Mouse (Mus musculus) left cerebral cortex, adult 18-20 months (tissue): ENCODE data around the gene Tango2. TPM values are rescaled to one million over a fixed set of nuclear protein-coding genes. Genes with fewer than 3 reads are reported as not detected.
"Not testable (repeated sequence)": the region's sequence is repeated elsewhere in the genome, so short reads cannot be mapped to it uniquely, and the experiment has no call there.

Source experiments
- DNase-seq, 2 experiments: peaks; one replicate each; pipeline ENCODE4 v3.0.0; 2021 to 2022; ENCODE audit warnings: low spot score in 2 of 2, mixed read lengths in 1 of 2
- total RNA-seq, 2 experiments: library from RNA; stranded (reverse); gene quantifications; 2 replicates each; pipeline ENCODE4 v1.2.3; 2021

The Tango2 gene
- total RNA-seq, 2 experiments from 2014 or later = 137 to 148 TPM

DNA sequence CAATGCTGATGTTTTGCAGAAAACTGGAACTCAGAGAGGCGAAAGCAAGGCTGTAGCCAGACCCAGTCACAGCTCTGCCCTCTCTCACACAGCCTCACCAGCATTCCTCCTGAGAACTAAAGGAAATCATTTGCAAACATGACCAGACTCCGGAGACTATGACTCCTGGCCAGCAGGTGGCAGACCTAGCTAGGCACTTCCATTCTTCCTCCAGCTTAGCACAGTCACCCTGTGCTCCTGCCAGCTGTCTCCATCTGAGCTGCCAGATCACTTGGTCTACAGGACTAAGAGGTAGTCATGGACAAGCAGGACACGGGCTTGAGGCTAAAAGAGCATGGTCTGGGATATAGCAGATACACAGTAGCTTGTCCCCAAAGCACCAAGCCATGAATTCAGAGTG is 2.7 kb downstream of the Tango2 start:
- peak; percentile 88 to 89 for DNase-seq

DNA sequence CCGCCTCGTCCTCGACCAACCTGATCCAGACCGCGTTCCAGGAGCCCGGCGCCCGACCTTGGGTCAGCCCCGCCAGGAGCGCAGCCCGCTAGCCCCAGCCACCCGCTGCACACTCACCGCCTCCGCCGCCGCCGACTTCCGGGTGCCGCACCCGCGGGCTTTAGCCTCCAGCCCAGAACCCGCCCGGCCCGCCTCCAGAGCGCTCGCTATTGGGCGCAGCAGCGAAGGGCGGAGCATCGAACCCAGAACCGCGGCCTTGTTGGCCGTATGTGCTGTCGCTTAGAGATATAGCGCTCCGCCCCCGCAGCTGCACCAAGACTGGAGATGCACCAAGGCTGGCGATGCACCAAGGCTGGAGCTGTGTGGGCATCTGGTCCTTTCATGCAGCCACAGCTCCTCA is 4.1 kb downstream of the Tango2 start:
- peak; percentile 98 to 99 for DNase-seq

DNA sequence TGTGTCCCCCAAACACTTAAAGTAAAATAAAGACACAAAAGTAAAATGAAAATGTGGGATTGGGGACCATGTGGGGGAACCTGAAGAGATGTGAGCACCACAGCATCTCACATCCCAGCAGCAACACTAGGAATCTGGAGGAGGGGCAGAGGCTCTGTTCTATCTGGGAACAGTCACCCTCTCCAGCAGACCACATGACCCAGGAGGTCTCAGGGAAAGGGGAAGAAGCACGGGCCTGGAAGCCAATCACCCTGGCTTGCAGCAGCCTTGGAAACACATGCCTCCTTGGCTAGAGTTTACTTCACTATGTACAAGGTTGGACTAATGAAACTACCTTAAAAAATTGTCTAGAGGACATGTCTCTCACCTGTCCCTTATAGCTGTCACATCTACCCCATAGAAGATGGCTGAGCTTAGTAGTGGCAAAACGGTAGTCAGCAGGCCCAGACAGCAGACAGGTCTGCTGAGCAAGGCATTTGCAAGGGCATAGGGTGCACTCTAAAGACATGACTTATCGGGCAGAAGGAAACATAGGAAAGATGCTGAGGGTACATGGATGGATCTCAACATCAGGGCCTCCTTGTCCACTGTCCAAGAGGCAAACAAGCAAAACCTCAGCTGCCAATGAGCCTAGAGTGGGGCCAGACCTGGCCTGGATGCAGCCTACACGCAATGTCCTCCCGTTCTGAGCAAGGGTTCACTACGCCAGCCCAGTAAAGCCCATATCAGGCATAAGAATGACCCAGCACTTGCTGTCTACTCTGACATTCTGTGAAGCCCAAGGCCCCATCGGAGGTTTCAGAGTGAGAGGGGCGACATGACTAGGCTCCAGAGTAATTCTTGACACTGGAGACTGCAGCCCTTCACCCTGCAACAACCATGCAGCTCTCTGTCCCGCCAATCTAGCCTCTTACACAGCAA is 5.0 kb downstream of the Tango2 start:
- peak in 1 of 2 experiments; percentile 22 for DNase-seq

DNA sequence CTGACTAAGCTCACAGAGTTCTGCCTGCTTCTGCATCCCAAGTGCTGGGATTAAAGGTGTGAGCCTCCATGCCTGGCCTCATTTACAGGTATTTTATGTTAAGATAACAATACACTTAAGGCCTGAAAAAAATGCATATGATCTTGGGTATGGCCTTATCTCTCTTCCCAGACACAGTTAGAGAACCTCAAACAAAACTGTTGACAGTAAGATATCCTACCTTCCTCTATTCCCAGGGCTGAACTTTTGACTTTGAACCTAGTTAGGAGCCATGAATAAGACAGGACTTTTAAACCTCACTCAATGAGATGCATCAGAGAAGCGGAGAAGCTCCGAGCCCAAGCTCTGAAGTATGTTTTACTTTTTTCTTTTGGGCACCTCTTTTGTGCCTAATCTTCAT is 5.8 kb downstream of the Tango2 start:
- DNase-seq = no peak

DNA sequence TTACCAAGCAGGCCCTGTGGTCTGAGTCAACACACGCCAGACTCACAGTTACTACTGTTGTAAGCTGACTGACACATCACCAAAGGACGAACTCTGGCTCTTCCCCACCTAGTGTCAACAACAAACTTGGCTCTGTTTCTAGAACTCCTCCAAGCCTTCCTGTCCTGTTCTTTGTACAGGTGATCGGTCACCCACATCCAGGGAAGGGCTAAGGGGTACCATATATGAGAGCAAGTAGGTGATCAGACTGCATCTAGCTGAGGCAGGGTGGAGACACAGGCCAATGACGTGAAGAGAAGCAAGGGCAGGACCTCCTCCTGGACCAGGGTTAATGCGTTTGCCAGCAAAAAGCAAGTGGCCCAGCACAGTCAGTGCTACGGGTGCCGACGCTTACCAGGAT is 6.3 kb downstream of the Tango2 start:
- DNase-seq = no peak

DNA sequence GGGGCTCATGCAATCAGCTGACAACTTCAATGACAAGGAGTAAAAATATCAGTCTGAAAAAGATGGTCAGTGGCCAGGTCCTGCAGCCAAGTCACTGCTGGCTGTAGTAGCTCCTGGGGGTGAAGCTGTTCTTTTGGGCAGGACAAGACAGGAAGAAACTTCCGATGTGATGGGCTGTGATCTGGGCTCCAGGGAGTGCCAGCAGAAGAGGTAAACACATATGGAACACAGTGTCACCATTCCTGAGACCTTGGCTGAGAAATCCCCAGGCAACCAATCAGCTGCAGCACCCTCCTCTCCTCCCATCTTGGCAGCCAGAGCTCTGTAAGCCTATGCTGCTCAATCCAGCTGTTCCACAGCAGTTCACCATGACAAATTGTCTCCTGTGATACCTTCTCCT is 8.0 kb downstream of the Tango2 start:
- DNase-seq = no peak

DNA sequence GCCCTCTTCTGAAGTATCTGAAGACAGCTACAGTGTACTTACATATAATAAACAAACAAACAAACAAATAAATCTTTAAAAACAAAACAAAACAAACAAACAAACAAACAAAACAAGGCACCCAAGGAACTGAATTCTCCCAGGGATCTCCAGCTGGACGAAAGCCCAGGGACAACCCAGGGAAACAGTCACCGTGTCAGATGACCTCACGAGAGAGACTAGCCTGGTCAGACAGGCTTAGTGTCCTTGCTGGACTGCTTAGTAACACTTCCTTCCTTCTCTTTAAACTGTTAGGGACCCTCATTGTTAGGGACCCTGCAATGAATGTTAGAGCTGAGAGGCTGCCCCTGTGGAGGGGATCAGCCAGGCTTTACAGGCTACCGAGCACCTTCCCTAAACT is 10.6 kb downstream of the Tango2 start:
- no peak for DNase-seq

DNA sequence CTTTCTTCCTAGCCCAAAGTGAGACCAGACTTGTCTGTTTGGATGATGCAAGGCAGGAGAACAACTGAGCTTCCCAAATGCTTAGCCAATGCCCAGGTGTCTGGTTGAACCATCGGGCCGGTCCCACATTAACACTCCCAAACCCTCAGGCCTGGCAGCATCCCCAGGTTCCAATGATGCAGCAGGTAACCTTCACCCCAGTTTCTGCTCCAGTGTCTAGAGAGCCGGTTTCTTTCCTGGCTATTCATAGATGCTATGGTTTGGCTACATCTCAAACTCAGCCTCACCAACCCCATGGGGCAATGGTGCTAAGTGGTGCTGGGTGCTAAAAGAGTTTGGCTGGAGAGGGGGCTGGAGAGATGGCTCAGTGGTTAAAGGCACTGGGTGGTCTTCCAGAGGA is 11.9 kb downstream of the Tango2 start:
- no peak for DNase-seq

DNA sequence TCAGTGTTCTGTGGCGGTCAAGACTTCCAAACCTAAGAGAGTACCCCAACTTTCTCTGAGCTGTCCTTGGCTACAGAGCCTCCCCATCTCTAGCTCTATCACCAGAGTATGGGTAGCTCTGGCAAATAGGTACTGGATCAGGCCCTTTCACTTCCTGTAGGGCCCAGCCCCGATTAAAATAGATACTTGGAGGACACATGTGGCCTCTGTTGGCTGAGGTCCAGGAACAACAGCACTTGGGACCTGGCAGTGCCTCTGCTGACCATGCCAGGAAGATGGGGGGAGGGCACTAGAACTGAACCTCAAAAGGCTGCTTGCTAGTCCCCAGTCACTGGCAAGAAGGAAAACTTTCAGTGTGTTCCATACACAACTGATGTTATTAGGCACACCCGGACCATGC is 13.9 kb downstream of the Tango2 start:
- no peak for DNase-seq

DNA sequence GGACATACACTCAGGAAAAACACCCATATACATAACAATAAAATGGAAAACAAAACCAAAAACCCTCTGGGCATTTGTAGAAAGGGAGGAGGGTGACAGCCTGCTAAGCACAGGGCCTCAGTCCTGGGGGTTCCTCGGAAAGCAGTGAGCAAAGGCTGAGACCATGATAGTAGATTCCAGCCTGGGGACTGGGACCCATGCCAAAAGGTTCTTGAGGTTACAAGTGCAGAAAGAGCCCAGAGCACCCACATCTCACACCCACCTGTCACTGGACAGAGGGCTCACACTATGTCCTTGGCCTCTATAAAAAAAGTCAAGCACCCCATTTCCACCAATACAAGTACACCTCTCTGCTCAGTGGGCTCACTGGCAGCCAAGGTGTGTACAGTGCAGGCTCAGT is 19.4 kb downstream of the Tango2 start:
- no peak for DNase-seq

DNA sequence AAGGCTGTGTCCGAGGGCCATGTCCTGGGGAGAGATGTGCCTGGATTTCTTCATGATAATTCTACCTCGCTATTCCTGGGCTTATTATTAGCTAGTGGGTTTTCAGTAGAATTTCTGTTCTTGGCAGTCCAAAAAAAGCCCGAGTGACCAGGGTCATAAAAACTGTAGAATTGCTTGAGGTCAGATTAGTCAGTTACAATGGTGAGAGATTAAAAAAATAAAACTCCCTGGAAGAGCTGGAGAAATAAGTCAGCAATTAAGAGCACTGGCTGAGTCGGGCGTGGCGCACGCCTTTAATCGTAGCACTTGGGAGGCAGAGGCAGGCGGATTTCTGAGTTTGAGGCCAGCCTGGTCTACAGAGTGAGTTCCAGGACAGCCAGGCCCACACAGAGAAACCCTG is 20.0 kb downstream of the Tango2 start:
- DNase-seq = no peak

DNA sequence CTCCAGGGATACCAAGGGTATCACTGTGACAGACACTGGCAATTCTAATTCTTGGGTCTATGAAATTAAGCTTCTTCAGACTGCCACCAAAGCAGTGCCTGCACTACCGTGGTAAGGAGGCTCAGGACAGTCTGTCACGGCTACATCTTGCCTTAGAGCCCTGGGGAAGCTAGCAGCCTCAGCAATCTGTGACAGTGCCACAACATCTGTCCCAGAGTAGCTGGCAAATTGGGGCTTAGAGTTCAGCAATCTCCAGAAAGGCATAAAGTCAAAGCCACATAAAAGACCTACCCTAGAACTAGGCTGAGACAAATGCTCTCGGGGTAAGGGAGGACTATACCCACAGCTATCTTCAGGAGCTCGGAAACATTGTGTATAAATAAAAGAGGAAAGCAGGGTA is 22.2 kb downstream of the Tango2 start:
- no peak for DNase-seq

DNA sequence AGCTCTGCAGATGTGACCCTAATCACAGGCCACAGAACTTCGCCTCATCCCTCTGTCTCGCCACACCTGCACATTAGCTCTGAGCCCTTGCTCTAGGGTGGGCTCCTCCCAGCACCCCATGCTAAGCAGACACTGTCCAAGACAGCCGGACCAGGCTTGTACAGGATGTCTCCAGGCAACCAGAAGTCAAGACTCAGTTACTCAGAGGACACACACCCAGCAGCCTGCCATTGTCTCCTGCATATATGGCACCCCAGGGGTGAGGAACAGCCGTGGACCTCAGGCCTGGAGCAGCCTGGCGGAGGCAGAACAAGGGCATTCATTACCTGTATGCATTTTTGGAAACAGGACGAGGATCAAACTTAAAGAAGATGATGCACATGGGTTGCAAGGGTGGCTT is 23.9 kb downstream of the Tango2 start:
- no peak for DNase-seq

DNA sequence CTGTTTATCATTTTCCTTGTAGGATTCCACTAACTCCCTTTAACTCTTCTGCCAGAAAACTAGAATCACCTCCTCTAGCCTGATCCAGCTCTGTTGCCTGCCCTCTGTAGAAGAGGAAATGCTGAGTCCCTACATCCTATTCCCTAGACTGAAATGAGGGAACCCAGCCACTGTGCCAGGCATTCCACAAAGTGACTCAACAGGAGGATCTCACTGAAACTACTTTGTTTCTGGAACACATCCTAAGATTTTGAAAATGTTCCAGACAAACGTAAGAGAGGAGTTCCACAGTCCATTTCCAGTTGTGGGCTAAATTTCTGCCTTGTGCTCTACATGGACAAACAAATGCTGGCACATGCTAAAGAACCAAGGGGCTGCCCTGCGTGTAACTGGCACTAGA is 24.4 kb downstream of the Tango2 start:
- DNase-seq = no peak

DNA sequence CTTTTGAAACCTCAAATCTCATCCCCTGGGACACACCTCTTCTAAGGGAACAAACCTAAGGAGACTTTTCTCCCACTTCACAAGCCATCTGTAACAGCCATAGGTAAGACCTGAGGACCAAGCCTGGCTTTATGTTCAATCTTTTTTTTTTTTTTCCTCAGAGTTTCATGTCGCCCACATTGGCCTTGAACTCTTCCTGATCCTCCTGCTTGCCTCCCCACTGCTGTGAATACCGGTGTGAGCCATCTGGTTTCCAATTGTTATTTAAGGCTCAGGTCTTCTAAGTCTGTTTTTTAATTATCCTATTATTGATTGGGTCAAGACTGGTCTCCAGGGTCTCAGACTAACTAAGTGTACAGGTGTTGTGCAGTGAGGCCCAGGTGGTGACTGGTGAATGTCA is 26.5 kb downstream of the Tango2 start:
- DNase-seq = no peak

DNA sequence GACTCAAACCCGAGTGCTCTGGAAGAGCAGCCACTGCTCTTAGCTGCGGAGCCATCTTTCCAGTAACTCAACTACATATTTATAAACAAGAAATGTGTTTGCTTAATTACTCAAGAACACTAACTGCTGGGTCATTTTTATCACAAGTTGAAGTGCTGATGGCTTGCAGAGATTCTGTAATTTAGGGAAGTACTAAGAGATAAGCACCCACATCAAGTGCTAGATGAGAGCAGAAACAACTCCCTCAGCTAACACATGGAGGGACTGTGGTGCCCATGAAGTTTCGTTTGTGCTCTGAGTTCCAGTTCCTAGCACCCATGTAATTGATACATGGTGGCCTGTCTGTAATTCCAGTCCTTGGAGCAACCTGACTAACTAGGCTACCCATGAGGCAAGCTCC is 28.9 kb downstream of the Tango2 start:
- DNase-seq = no peak

DNA sequence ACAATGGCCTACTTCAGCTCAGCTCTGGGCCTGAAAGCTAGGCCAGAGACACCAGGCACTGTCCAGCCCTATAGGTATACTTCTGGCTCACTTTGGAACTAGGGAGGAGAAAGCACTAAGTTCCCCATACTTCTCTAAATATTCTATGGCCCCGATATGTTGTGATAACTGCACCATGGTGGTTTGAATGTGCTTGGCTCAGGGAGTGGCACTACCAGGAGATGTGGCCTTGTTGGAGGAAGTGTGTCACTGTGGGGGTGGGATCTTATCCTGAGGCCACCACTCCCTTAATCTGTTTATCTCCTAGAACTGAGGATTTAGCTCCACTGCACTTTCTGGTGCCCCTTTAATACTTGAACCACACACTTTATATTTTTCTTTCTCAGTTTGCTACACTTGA is 39.7 kb downstream of the Tango2 start:
- DNase-seq = no peak

DNA sequence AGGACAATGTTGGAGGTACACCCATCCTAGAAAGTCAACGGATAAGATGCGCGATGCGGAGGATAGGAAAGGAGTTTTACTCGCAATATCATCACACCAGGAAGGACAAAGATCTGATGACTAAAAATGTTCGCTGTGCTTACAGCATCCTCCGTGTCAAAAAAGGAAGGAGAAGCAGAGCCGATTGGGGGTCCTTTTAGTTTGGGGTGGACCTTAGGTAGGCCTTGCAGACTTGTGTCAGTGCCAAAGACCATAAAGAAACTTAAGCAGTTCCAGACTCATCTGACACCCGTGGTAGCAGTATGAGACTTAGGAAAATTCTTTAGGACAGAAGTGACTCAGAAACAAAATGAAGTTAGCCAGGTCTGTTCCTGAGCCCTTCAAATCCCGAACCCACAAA is 58.3 kb downstream of the Tango2 start:
- not testable (repeated sequence) for DNase-seq

DNA sequence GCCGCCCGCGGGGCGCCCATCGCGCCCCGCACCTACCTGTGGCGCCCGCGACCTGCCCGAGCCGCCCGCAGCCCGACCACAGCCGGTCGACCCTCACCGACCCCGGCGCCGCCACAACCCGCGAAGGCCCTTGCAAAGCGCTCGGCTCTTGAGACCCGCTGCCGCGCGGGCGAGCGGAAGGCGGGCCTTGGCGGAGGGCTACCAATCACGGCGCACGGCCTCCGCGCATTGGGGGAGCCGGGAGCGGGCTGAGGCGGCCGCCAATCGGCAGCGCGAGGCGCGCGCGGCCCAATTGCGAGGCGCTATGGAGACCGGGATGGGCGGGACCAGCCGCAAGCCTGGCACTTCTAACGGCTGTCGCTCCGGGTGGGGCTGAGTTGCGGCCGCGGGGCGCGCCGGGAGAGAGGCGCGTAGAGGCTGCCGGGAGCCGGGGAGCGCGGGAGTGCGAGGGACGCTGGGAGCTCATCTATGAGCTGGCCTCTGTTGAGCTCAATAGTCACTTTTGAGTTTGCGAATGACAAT is 58.8 kb downstream of the Tango2 start, which contains the start of gene Dgcr8:
TSS of gene Dgcr8 (minus strand) at position 180 of the 522 bp plus-strand sequence.
- DNase-seq = peak; percentile 96 to 99

DNA sequence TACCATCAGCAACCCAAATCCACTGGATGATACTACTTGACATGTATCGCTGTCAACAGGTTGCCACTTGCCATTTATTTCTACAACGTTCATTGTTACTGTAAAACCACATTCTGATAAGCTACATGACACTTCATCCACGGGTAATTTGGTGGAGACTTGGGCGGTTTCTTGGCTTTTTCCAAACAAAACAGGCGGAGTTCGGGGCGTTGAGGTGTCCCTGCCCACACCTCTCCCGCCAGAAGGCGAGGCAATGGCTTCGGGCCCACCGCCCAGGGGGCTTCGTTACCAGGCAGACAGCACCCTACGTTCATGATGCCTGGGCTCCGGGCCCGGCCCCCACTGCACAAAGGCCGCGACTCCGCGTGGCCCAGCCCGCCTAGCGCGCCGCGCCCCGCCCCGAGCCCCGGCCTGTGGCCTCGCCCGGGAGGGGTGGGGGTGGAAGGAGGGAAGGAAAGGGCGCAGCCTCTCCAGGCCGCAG is 59.3 kb downstream of the Tango2 start:
- DNase-seq = no peak

DNA sequence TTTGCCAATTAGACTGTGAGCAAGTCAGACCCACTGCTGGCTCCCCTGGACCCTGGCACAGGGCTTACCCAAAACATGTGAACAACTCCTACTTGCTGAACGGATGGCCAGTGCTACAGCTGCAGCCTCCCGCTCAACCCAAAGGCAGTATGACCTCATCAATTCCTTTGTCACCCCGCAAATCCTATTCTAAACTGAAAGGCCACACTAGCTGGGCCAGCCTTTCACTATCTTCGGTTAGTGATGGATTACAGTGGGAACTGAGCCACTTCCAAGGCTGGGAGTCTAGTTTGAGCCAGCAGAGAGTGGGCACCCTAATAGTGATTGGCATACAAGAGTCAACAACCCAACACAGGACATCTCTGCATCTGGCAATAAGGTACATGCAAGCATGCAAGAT is 59.7 kb downstream of the Tango2 start:
- no peak for DNase-seq

DNA sequence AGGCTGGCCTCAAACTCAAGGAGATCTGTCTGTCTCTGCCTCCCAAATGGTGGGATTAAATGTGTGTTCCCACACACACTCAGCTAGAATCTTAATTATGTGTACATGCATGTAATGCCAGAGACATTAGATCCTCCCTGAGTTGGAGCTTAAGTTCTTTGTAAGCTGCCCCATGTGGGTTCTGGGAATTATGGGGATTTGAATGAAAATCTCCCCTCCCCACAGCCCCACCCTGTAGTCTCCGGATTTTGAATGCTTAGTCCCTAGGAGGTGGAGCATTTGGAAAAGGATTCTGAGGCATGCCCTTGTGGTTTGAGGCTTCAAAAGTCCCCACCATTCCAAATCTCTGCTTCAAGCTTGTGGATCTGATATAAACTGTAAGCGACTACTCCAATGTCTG is 72.7 kb downstream of the Tango2 start:
- DNase-seq = no peak

DNA sequence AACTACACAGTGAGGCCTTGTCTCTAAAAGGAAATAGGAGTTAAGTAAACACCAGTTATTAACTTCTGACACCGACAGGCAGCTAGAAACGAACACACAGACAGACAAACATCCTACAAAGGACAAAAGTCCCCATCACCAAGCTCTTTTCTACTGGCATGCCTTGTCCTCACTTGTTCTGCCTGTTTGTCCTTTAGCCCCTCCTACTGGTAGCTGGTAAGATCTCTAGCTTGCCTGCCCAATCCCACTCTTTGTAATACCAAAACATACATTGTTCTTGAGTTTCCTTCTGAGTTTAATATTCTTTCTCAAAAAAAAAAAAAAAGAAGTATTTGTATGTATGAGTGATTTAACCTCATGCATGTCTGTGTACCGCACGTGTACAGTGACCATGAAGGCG is 79.7 kb downstream of the Tango2 start:
- no peak for DNase-seq
